ENCODE assay signal across 12 mouse cellular contexts in genomic region chr6:65594171-65594570, GRCm38 (mm10).
A peak's percentile ranks its signal among the peaks of the same experiment; 100 is the strongest.
DNase-seq lines count a peak whose midpoint lies in the region.
"Had no signal": no experiment of that assay in that cellular context is flagged by ENCODE, and none has a peak within 500 bp of the region (broad histone marks: within the 10 kb centered on the region; RNA-seq: fewer than 3 reads in every experiment).

No protein-coding gene starts in this region.

- DNase-seq in heart, adult 11 months = peak; percentile 95
- no peak for DNase-seq in heart, postnatal 10 days
- DNase-seq in thymus, postnatal 25 days = peak; percentile 5
- no peak for DNase-seq in thymus, postnatal 0 days (ENCODE audit: low spot score)
- peak; percentile 77 for DNase-seq in lung, postnatal 36 days
- DNase-seq in left cerebral cortex, adult 18-20 months (ENCODE audit: low spot score in 2 of 2) = no peak
- DNase-seq in gastrocnemius, adult 18-20 months (ENCODE audit: low spot score) = no peak
- DNase-seq in midbrain, embryonic 10.5 days (ENCODE audit: low spot score) = no peak
- DNase-seq: embryo, embryonic 11 days had no signal

- H3K27ac ChIP-seq in midbrain, embryonic 10.5 days (replicated peaks) = no peak overlapping the region
- H3K27ac ChIP-seq: heart, adult 2 months; intestine, embryonic 15.5 days; neural tube, embryonic 15.5 days had no signal

- no peak overlapping the region for H3K4me3 ChIP-seq in midbrain, embryonic 10.5 days
- H3K4me3 ChIP-seq: heart, adult 2 months; intestine, embryonic 15.5 days; neural tube, embryonic 15.5 days had no signal

- intact Hi-C loops in heart, postnatal 10 days (cut with DNase I) = no loop called here

- H3K36me3 ChIP-seq in midbrain, embryonic 10.5 days = no peaks in the 10 kb centered on the region
- H3K36me3 ChIP-seq: intestine, embryonic 15.5 days; neural tube, embryonic 15.5 days had no signal

- H3K27me3 ChIP-seq in midbrain, embryonic 10.5 days (ENCODE audit: low read depth, poor library complexity, severe bottlenecking) = peaks cover 10% of the 10 kb centered on the region; the same call in 1 of the 2 replicates
- H3K27me3 ChIP-seq: intestine, embryonic 15.5 days; neural tube, embryonic 15.5 days had no signal

- H3K4me1 ChIP-seq in midbrain, embryonic 10.5 days = peaks cover 6% of the 10 kb centered on the region; the same call in 1 of the 2 replicates
- H3K4me1 ChIP-seq: intestine, embryonic 15.5 days; neural tube, embryonic 15.5 days had no signal

- no peaks in the 10 kb centered on the region for H3K9me3 ChIP-seq in midbrain, embryonic 10.5 days (replicated peaks)
- H3K9me3 ChIP-seq: intestine, embryonic 15.5 days; neural tube, embryonic 15.5 days had no signal

- 89% methylated on average over 3 of the region's 3 CpGs for WGBS in midbrain, embryonic 10.5 days

Comparison
In these comparisons a context has a peak if more than half of its experiments do, and no peak if none do; other contexts are left out.
1. DNase-seq: peak in heart, adult 11 months (single experiment), thymus, postnatal 25 days (single experiment) and lung, postnatal 36 days (single experiment); none in heart, postnatal 10 days (0 of 2), thymus, postnatal 0 days (single experiment), left cerebral cortex, adult 18-20 months (0 of 2), gastrocnemius, adult 18-20 months (single experiment) and midbrain, embryonic 10.5 days (single experiment).